Mouse (Mus musculus): Measurements from ENCODE around the gene Exoc6b. TPM values are rescaled to one million over a fixed set of nuclear protein-coding genes. Genes with fewer than 3 reads are reported as not detected.

Gene Exoc6b
- total and polyA plus RNA-seq, 3 experiments, result 6.2 to 20.8 (median 15.6) TPM

DNA sequence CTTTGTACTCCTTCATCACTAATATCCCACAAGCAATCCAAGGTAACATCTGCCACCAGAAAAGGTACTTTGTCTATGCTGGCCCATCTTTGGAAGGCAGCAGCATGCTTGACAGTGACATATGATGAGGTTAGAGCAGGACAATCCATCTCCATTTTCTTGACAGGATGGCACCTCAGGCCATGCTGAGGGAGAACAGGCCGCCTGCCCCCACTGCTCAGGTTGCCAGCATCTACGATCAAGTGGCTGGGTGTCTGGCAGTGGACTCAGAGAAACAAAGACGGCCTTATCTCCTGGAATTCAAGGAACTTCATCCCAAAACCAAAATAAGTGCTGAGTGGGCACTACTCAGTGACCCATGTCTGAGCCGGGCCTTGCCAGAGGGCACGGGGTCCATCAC is 289.3 kb downstream of the Exoc6b start:
- 57% methylated on average over 5 of the region's 5 CpGs for WGBS
- Histone ChIP-seq H3K27me3 (ENCODE audit: control insufficient read depth, insufficient read depth, low read length) (no peaks in the 10 kb centered on the region), H3K79me2 (replicated peaks; ENCODE audit: control insufficient read depth, insufficient read depth, low read length) (no peaks in the 10 kb centered on the region), H3K9ac (ENCODE audit: low read depth, low read length) (no peak overlapping the region), H3K27ac (no peak overlapping the region), H3K4me3 (no peak overlapping the region), H3K36me3 (ENCODE audit: control insufficient read depth, insufficient read depth, low read length) (no peaks in the 10 kb centered on the region), H3K4me1 (ENCODE audit: control insufficient read depth, insufficient read depth, low read length) (no peaks in the 10 kb centered on the region)
- DNase-seq, result no peak
- intact Hi-C loops (cut with DNase I), result no loop called here
- TF ChIP-seq EP300 (IDR thresholded peaks at IDR 0.05; ENCODE audit: insufficient read depth, low read depth, low read length) (no peak), POLR2A (IDR thresholded peaks at IDR 0.05; ENCODE audit: insufficient read depth, low read depth, low read length) (no peak)

DNA sequence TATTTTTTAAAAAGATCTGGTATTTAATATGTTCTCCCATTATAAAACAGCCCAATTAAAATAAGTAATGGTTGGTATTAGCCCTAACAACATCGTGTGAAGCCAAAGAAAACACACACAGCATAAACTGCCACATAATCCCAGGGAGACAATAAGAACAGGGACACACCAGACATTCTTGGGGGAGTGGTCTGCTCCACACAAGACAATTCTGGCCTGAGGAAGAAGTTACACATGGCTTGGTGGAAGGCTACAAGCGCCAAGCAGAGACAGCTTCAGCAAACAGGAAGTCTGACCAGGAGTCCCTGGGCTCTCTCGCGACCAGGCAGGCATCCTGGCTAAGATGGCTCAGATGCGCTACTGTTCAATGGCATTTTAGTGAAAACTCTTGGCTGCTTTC is 290.3 kb downstream of the Exoc6b start:
- H3K4me3 ChIP-seq, result no peak overlapping the region
- TF ChIP-seq POLR2A (IDR thresholded peaks at IDR 0.05; ENCODE audit: insufficient read depth, low read depth, low read length), result no peak
- TF ChIP-seq CTCF (IDR thresholded peaks at IDR 0.05), result no peak
- no peak for TF ChIP-seq EP300 (IDR thresholded peaks at IDR 0.05; ENCODE audit: insufficient read depth, low read depth, low read length)
- intact Hi-C loops (cut with DNase I), result no loop called here
- WGBS, result 51% methylated on average over 5 of the region's 5 CpGs
- H3K36me3 ChIP-seq (ENCODE audit: control insufficient read depth, insufficient read depth, low read length), result no peaks in the 10 kb centered on the region
- H3K27ac ChIP-seq, result no peak overlapping the region
- no peaks in the 10 kb centered on the region for H3K4me1 ChIP-seq (ENCODE audit: control insufficient read depth, insufficient read depth, low read length)
- H3K79me2 ChIP-seq (replicated peaks; ENCODE audit: control insufficient read depth, insufficient read depth, low read length), result no peaks in the 10 kb centered on the region
- H3K27me3 ChIP-seq (ENCODE audit: control insufficient read depth, insufficient read depth, low read length), result no peaks in the 10 kb centered on the region
- no peak overlapping the region for H3K9ac ChIP-seq (ENCODE audit: low read depth, low read length)
- no peak for DNase-seq

DNA sequence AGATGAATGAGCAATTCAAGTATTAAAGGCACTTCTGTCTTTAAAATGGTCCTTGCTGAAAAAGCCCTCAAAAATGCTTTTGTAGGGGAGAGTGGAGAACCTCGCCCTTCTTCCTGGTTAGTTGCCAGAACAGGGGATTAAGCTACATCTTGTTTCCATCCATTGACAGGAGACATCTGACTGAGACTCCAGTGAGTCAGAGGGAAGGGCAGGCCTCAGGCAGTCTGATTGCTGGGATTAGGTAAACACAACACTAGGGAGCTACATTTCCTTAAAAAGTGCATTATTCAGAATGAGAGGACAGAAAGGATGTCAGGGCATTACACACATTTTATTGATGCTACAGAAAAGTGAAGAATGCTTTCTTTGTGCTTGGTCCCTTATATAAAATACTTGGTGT is 293.4 kb downstream of the Exoc6b start:
- TF ChIP-seq EP300 (IDR thresholded peaks at IDR 0.05; ENCODE audit: insufficient read depth, low read depth, low read length) (no peak), POLR2A (IDR thresholded peaks at IDR 0.05; ENCODE audit: insufficient read depth, low read depth, low read length) (no peak), CTCF (IDR thresholded peaks at IDR 0.05) (no peak)
- 67% methylated on average over 1 of the region's 1 CpGs for WGBS
- intact Hi-C loops (cut with DNase I), result no loop called here
- no peaks in the 10 kb centered on the region for H3K4me1 ChIP-seq (ENCODE audit: control insufficient read depth, insufficient read depth, low read length)
- no peaks in the 10 kb centered on the region for H3K79me2 ChIP-seq (replicated peaks; ENCODE audit: control insufficient read depth, insufficient read depth, low read length)
- no peak overlapping the region for H3K9ac ChIP-seq (ENCODE audit: low read depth, low read length)
- no peak for DNase-seq
- H3K27me3 ChIP-seq (ENCODE audit: control insufficient read depth, insufficient read depth, low read length), result no peaks in the 10 kb centered on the region
- H3K27ac ChIP-seq, result no peak overlapping the region
- H3K36me3 ChIP-seq (ENCODE audit: control insufficient read depth, insufficient read depth, low read length), result no peaks in the 10 kb centered on the region
- H3K4me3 ChIP-seq, result no peak overlapping the region

DNA sequence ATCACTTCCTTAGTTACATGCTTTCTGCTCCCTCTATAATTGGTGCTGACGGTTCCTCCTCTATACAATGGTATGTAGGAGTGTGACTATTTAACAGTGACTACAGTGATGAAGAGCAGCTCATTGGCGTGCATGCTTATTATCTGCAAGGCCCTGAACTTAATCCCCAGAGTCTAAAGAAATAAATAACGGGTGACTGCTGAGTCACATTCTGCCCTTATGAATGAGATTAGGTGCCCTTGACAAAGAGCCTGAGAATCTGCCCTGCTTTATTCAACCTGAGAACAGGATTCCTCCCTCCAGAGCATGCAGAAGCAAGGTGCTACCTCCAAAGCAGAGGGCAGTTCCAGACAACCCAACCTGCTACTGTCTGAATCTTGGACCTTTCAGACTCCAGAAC is 314.0 kb downstream of the Exoc6b start:
- Histone ChIP-seq H3K27ac (no peak overlapping the region), H3K4me1 (ENCODE audit: control insufficient read depth, insufficient read depth, low read length) (no peaks in the 10 kb centered on the region; the same call in 1 of the 2 replicates), H3K9ac (ENCODE audit: low read depth, low read length) (no peak overlapping the region), H3K4me3 (no peak overlapping the region), H3K36me3 (ENCODE audit: control insufficient read depth, insufficient read depth, low read length) (no peaks in the 10 kb centered on the region), H3K79me2 (replicated peaks; ENCODE audit: control insufficient read depth, insufficient read depth, low read length) (no peaks in the 10 kb centered on the region), H3K27me3 (ENCODE audit: control insufficient read depth, insufficient read depth, low read length) (no peaks in the 10 kb centered on the region)
- no peak for DNase-seq
- intact Hi-C loops (cut with DNase I), result no loop called here
- WGBS, result 58% methylated on average over 3 of the region's 3 CpGs
- TF ChIP-seq POLR2A (IDR thresholded peaks at IDR 0.05; ENCODE audit: insufficient read depth, low read depth, low read length) (no peak), EP300 (IDR thresholded peaks at IDR 0.05; ENCODE audit: insufficient read depth, low read depth, low read length) (no peak), CTCF (IDR thresholded peaks at IDR 0.05) (no peak)

DNA sequence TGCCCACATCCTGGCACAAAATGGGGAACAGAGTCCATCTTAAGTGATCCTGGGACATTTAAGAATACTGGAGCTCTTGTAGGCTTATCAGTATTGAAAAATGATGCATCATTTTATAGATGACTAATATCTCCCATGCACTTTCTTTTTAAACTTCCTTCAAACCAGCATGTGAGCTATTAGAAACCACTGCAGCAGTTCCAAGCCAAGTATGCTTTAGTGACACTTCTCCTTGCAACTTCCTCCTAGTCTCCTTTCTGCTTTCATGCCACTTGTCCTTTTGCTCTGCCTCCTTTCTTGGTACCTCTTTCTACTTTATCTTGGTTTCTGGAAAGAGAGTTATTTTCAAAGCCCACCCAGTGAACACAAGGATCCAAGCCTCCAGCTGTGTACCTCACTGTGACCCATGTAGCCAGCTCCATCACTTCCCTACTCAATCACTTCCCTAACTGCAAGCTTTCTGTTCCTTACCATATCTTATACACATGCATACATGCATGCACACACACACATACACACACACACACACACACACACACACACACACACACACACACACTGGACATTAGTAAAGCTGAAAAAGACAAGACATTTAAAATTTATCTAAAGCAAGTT is 316.4 kb downstream of the Exoc6b start:
- Histone ChIP-seq H3K79me2 (replicated peaks; ENCODE audit: control insufficient read depth, insufficient read depth, low read length) (no peaks in the 10 kb centered on the region), H3K27ac (no peak overlapping the region), H3K9ac (ENCODE audit: low read depth, low read length) (no peak overlapping the region), H3K36me3 (ENCODE audit: control insufficient read depth, insufficient read depth, low read length) (no peaks in the 10 kb centered on the region), H3K4me3 (no peak overlapping the region), H3K27me3 (ENCODE audit: control insufficient read depth, insufficient read depth, low read length) (no peaks in the 10 kb centered on the region), H3K4me1 (ENCODE audit: control insufficient read depth, insufficient read depth, low read length) (no peaks in the 10 kb centered on the region; the same call in 1 of the 2 replicates)
- TF ChIP-seq CTCF (IDR thresholded peaks at IDR 0.05) (no peak), POLR2A (IDR thresholded peaks at IDR 0.05; ENCODE audit: insufficient read depth, low read depth, low read length) (no peak), EP300 (IDR thresholded peaks at IDR 0.05; ENCODE audit: insufficient read depth, low read depth, low read length) (no peak)
- no peak for DNase-seq
- intact Hi-C loops (cut with DNase I), result no loop called here

DNA sequence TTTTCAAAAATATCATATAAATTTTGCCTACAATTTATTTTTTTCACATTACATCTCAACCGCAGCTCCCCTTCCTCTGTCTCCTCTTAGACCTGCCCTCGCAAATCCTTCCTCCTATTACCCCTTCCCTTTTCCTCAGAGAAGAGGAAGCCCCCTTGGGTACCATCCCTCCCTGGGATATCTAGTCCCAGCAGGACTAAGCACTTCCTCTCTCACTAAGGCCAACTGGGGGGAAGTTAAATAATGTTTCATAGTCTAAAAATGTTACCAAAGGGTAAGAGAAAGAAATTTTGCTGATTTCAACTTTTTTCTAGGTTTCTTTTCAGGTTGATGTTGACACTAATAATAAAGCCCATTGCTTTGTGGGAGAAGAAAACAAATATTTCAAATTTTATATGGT is 317.9 kb downstream of the Exoc6b start:
- TF ChIP-seq EP300 (IDR thresholded peaks at IDR 0.05; ENCODE audit: insufficient read depth, low read depth, low read length) (no peak), POLR2A (IDR thresholded peaks at IDR 0.05; ENCODE audit: insufficient read depth, low read depth, low read length) (no peak), CTCF (IDR thresholded peaks at IDR 0.05) (no peak)
- Histone ChIP-seq H3K27me3 (ENCODE audit: control insufficient read depth, insufficient read depth, low read length) (no peaks in the 10 kb centered on the region), H3K9ac (ENCODE audit: low read depth, low read length) (no peak overlapping the region), H3K27ac (no peak overlapping the region), H3K4me3 (no peak overlapping the region), H3K79me2 (replicated peaks; ENCODE audit: control insufficient read depth, insufficient read depth, low read length) (no peaks in the 10 kb centered on the region), H3K4me1 (ENCODE audit: control insufficient read depth, insufficient read depth, low read length) (no peaks in the 10 kb centered on the region; the same call in 1 of the 2 replicates), H3K36me3 (ENCODE audit: control insufficient read depth, insufficient read depth, low read length) (no peaks in the 10 kb centered on the region)
- intact Hi-C loops (cut with DNase I), result no loop called here
- WGBS, result 54% methylated on average over 2 of the region's 2 CpGs
- DNase-seq, result no peak

All from heart, adult 2 months (tissue).